Mouse (Mus musculus): Measurements from ENCODE around the gene Ppp2r2c. TPM values are rescaled to one million over a fixed set of nuclear protein-coding genes. Genes with fewer than 3 reads are reported as not detected.

The Ppp2r2c gene
- polyA plus RNA-seq, 1 experiment from 2014 or later, result 12.2 TPM

GRCm38 (mm10) chr5:36996410-36996809 is 128.1 kb downstream of the Ppp2r2c start:
- H3K27ac ChIP-seq, result no peak overlapping the region
- no peak for ATAC-seq
- no peaks in the 10 kb centered on the region for H3K4me1 ChIP-seq (replicated peaks)
- no peaks in the 10 kb centered on the region for H3K36me3 ChIP-seq
- H3K9ac ChIP-seq (replicated peaks), result no peak overlapping the region
- H3K27me3 ChIP-seq, result no peaks in the 10 kb centered on the region
- no peak overlapping the region for H3K4me2 ChIP-seq (replicated peaks)
- no peaks in the 10 kb centered on the region; the same call in 1 of the 2 replicates for H3K9me3 ChIP-seq
- H3K4me3 ChIP-seq (replicated peaks), result no peak overlapping the region
- 86% methylated on average over 14 of the region's 14 CpGs for WGBS

GRCm38 (mm10) chr5:36997996-36998395 is 129.7 kb downstream of the Ppp2r2c start:
- H3K27me3 ChIP-seq, result no peaks in the 10 kb centered on the region
- no peaks in the 10 kb centered on the region for H3K4me1 ChIP-seq (replicated peaks)
- H3K9me3 ChIP-seq, result no peaks in the 10 kb centered on the region; the same call in 1 of the 2 replicates
- H3K4me3 ChIP-seq (replicated peaks), result no peak overlapping the region
- 44% methylated on average over 5 of the region's 5 CpGs for WGBS
- H3K9ac ChIP-seq (replicated peaks), result no peak overlapping the region
- no peaks in the 10 kb centered on the region for H3K36me3 ChIP-seq
- no peak overlapping the region for H3K4me2 ChIP-seq (replicated peaks)
- H3K27ac ChIP-seq, result no peak overlapping the region
- ATAC-seq, result no peak

GRCm38 (mm10) chr5:37001002-37001401 is 132.7 kb downstream of the Ppp2r2c start:
- Histone ChIP-seq H3K4me3 (replicated peaks) (no peak overlapping the region), H3K36me3 (no peaks in the 10 kb centered on the region), H3K9me3 (no peaks in the 10 kb centered on the region), H3K27ac (no peak overlapping the region), H3K9ac (replicated peaks) (no peak overlapping the region), H3K27me3 (no peaks in the 10 kb centered on the region), H3K4me2 (replicated peaks) (no peak overlapping the region), H3K4me1 (replicated peaks) (no peaks in the 10 kb centered on the region)
- WGBS, result 90% methylated on average over 9 of the region's 9 CpGs
- no peak for ATAC-seq

GRCm38 (mm10) chr5:37002001-37002400 is 133.7 kb downstream of the Ppp2r2c start:
- no peaks in the 10 kb centered on the region for H3K36me3 ChIP-seq
- WGBS, result 49% methylated on average over 2 of the region's 2 CpGs
- ATAC-seq, result no peak

More at GRCm38 (mm10) chr5:37002001-37002400, 133.7 kb downstream of the Ppp2r2c start:
- Histone ChIP-seq H3K9me3 (no peaks in the 10 kb centered on the region), H3K27me3 (no peaks in the 10 kb centered on the region), H3K27ac (no peak overlapping the region), H3K9ac (replicated peaks) (no peak overlapping the region), H3K4me1 (replicated peaks) (no peaks in the 10 kb centered on the region), H3K4me3 (replicated peaks) (no peak overlapping the region), H3K4me2 (replicated peaks) (no peak overlapping the region)

Other genes starting within 250 kb of the Ppp2r2c start
- 39.4 and 40.5 TPM in 2 replicates for gene D5Ertd579e, start 172.5 kb upstream of the Ppp2r2c start, polyA plus RNA-seq (2015; fragmentation: Nextera tagmentation; extraction: Ambion mirVana)
- gene Bloc1s4, start 119.9 kb upstream of the Ppp2r2c start, polyA plus RNA-seq (2015; fragmentation: Nextera tagmentation; extraction: Ambion mirVana), result 23.7 and 27.6 TPM in 2 replicates
- 296 and 302 TPM in 2 replicates for gene Mrfap1, start 71.7 kb upstream of the Ppp2r2c start, polyA plus RNA-seq (2015; fragmentation: Nextera tagmentation; extraction: Ambion mirVana)
- 8.2 and 10.2 TPM in 2 replicates for gene Man2b2, start 37.9 kb upstream of the Ppp2r2c start, polyA plus RNA-seq (2015; fragmentation: Nextera tagmentation; extraction: Ambion mirVana)
- 6.3 and 6.5 TPM in 2 replicates for gene Wfs1, start 120.7 kb downstream of the Ppp2r2c start, polyA plus RNA-seq (2015; fragmentation: Nextera tagmentation; extraction: Ambion mirVana)
- 1.1 and 1.3 TPM in 2 replicates for gene Gm1043, start 216.9 kb downstream of the Ppp2r2c start, polyA plus RNA-seq (2015; fragmentation: Nextera tagmentation; extraction: Ambion mirVana)

Measured in midbrain, embryonic 13.5 days (tissue).